Mouse (Mus musculus) heart, adult 11 months (tissue): ENCODE data around the gene B4galt5.
A peak's percentile ranks its signal among the peaks of the same experiment; 100 is the strongest.

Experiments
- DNase-seq: peaks from one replicate; pipeline ENCODE4 v3.0.0; 2022

B4galt5 gene

DNA sequence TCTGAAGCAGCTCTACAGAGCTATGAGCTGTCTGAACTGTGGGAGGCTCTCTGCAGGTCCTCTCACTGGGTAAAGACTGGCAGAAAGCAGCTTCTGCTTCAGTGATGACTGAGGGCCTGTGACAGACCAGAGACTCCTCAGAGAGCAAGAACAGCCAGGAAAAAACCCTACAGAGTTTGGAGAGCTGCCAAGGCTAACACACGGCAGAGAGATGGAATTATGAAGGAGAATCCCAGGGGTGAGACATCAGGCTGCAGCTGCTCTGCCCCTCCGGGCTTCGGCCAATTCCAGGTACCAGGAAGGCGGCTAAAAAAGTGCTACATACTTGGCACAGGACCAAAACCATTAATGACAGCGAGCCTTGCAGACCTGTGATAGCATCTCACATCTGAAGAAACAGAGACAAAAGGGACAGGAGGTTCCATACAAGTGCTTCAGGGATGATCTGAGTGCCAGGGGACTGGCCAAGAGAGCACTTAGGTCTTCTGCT, 17.5 kb downstream of the B4galt5 start:
- DNase-seq: no peak

DNA sequence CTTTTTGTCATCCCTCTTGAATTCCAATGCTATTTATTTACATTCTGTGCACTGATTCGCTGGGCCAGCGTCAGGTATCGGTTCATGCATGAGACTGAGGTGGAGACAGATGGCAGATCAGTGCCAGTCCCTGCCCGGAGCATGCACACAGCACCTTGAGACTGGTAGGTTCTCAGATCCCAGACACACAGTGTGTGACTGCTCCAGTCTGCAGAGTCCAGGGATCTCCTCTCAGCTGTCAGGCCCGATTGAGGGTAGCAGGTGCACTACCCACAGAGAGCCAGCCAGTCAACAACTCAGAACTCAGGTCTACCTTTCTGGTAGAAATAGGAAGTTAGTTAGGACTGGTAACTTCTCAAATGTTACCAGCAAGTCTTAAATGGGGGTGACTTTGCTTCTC, 18.4 kb downstream of the B4galt5 start:
- no peak for DNase-seq

DNA sequence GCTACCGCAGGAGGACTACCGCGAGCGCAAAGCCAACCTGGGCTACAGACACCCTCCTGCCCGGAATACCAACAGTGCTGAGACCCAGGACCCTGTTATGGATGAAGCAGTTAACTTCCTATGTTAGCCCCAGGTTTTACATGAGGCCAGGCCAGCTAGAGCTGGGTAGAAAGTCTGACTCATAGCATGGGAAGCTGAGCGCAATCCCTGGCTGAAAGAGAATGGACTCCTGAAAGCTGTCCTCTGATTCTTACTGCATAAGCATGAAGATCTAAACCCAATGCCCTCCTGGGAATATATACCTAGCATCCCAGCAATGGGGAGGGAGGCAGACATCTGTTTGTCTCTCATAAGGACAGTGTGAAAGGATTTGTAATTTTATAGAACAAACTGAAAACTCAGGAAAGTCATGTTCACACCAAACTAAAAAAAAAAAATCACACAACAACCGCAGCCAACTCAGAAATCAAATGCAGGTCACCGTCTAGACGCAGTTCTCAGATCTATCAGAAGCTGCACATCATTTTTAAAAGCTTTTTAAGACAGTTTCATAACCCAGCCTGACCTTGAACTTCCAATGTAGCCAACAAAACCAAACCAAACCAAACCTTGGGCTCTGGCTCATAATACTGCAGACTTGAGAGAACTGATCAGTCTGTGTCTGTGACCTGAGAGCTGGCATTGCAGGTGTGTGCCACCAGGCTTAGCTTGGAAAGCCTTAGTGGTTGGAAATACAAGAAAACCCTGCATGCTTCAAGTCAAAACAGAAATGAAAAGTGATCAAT, 19.3 kb downstream of the B4galt5 start:
- no peak for DNase-seq

DNA sequence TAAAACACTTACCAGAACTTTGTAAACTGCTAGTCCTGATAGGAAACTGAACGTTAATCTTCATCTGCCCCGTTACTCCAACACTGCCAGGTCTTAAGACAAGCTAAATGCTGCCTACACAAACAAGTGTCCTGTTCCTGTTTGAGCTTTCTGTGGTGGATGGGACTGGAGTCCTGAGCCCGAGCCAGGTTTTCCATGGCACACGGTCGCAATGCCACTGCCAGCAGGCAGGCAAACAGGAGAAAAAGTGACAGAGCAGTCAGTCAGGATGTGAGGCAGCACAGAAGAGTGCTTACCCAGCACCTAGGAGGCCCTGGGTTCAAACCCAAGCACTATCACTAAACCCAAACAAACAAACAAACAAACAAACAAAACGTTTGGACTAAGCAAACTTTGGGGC, 20.6 kb downstream of the B4galt5 start:
- DNase-seq: no peak

DNA sequence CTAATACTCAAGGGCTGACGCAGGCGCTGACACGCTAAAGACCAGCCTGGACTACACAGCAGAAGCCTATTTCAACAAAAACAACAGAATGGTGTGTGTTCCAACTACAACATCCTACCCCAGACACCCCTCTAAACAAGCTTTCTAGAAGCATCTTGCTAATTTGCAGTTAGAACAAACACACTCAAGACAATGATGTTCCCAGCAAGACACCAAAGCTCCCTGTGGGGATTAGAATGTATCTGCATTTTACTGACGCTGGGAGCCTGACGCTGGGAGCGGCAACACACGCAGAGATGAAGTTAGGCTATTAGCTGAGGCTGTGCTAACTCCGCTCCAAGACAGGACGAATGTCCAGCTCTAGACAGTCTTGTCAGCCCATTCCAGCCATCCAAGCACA, 22.4 kb downstream of the B4galt5 start:
- no peak for DNase-seq

DNA sequence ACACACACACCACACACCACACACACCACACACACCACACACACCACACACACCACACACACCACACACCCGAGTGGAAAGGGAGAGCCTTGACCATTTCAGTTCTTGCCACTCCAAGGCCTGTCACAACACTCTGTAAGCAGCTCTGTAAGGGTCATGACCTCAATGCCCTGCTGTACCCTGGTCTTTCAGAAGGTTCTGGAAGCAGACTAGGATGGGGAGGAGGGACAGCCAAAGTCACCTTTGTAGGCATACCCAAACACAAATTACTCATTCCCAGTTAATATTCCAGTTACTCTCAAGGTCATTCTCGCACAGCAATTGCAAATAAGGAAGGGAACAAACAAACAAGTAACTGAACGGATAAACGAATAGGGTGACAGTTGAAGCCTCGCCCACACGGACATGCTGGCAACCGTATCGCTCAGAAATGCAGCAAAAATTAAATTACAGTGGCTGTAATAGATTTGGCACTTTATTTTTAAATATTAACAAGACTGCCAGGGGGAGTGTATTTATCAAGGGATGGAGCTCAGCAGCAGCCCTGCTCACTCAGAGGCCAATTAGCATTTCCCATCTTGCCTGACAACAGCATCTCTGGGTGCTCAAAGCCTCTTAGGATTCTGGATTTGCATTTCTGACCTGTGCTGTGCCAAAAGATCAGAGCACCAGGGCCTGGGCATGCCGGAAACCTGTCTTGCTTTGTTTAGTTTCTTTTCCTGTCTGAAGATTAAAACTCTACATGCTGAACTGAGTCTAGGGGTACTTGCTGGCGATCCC, 24.6 kb downstream of the B4galt5 start:
- no peak for DNase-seq

DNA sequence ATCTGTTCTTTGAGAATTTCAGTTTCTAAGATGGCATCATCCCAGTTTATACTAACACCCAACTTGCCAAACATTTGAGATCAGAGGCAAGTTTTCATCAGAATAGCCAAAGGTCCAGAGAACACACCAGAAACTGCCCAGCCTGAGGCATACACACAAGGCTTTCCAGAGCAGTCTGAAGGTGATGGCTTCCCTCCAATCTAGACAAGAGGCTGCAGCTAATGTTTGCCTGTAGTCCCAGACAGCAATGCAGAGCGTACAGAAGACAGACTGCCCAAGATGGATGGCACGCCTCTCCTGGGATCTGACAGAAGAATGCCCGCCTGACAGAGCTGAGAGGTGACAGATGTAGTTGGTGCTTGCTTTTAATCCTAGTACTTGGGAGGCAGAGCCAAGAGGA, 25.9 kb downstream of the B4galt5 start:
- no peak for DNase-seq

- DNase-seq: no peak
Observed at GRCm38 (mm10) chr2:167321372-167321771, 27.6 kb downstream of the B4galt5 start.

GRCm38 (mm10) chr2:167318981-167319380, 30.0 kb downstream of the B4galt5 start:
- DNase-seq: peak; percentile 99

- DNase-seq: no peak
Observed at GRCm38 (mm10) chr2:167316724-167317187, 32.2 kb downstream of the B4galt5 start.

DNA sequence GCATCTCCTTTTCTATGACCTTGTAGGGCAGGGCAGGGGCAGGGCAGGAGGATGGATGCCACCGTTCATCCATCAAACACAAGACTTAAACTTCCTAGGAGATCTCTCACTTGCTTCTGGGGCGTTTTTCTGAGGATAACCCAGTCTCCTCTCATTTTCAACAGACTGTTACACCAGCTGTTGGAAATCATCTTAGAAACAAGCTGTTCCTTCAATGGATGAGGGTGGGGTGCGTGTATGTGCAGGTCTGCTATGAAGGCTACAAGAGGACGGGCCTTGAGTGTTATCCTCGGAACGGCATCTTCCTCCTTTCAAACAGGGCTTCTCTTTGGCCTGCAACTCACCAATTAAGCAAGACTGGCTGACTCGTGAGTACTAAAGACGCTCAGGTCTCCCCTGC, 34.5 kb downstream of the B4galt5 start:
- DNase-seq: no peak

DNA sequence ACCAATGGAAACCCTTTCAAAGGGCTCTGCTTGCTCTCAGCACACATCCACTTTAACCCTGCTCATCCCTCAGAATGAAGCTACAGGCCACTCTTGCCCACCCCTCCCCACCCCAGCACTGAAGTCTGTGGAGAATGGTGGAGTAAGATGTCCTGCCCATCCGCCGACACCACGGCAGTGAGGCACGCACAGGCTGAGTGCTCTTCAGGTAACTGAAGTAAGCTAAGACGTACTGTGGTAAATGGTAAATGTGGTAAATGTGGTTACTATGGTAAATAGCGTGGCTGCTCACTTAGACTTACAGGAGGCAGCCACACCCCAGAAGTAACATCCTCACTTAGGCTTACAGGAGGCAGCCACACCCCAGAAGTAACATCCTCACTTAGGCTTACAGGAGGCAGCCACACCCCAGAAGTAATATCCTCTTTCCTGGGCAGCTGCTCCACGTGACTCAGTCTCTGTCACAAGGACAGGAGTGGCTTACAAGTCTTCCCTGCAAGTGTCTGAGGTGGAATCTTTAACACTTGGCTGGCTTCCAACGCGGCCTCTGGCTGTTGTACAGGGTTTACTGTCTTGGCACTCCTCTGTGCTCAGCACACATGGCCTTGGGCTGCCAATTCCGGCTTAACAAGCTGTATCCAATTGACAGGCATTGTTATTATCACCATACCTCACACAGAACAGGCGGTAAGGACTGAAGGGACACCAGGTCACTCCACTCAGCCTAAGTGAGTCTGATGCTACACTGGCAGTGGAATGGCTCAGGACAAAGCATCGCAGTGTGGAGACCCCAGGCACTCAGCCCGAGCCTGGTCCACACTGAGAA, 35.3 kb downstream of the B4galt5 start:
- DNase-seq: peak; percentile 98

- peak; percentile 83 for DNase-seq
Observed at GRCm38 (mm10) chr2:167310121-167310520, 38.9 kb downstream of the B4galt5 start.

DNA sequence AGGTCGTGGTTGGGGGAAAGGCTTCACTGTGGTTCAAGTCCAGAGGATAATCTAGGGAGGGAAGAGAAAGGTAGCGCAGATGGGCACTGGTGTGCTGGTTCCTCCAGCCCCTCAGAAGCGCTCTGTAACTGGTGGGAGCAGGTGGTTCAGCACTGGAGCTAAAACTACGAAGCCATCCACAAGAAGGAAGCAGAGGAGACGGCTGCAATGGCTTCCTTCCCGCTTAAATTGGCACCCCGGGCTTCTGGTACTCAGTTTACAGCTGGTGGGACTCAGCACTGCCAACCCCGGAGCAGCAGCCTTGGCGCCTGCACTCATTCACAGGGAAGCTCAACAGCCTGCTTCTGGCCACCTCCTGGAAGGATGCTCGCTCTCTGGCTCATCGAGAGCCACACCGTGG, 39.7 kb downstream of the B4galt5 start:
- peak; percentile 80 for DNase-seq

- peak; percentile 68 for DNase-seq
Observed at GRCm38 (mm10) chr2:167307716-167308115, 41.3 kb downstream of the B4galt5 start.

GRCm38 (mm10) chr2:167306626-167307541, 42.1 kb downstream of the B4galt5 start:
- peak; percentile 96 for DNase-seq

GRCm38 (mm10) chr2:167306273-167306594, 42.7 kb downstream of the B4galt5 start:
- no peak for DNase-seq

GRCm38 (mm10) chr2:167305382-167306272, 43.4 kb downstream of the B4galt5 start:
- DNase-seq: peak; percentile 83

- DNase-seq: peak; percentile 78
Observed at GRCm38 (mm10) chr2:167304651-167305381, 44.2 kb downstream of the B4galt5 start.

GRCm38 (mm10) chr2:167303806-167304205, 45.2 kb downstream of the B4galt5 start:
- peak; percentile 74 for DNase-seq
